Mouse (Mus musculus): ENCODE data around the gene Ppm1m.

Gene Ppm1m

DNA sequence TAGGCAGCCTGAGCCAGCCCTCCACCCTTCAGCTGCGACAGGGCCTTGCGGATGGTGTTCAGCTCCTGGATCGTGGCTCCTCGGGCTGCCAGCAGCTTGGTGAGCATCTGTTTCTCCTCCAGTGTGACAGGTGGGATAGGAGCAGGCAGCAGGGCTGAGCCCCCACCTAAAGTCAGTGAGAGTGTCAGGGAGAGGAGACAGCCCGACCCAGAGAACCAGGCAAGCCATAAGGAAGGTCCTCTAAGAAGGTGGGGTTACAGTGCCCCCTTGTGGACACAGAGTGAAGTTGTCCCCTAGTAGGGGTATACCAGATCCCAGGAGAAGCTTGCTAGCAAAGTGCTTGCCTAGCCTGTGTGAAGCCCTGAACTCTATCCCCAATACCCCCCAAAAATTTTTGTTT is 43.1 kb downstream of the Ppm1m start:
- peak; percentile 67 for DNase-seq

DNA sequence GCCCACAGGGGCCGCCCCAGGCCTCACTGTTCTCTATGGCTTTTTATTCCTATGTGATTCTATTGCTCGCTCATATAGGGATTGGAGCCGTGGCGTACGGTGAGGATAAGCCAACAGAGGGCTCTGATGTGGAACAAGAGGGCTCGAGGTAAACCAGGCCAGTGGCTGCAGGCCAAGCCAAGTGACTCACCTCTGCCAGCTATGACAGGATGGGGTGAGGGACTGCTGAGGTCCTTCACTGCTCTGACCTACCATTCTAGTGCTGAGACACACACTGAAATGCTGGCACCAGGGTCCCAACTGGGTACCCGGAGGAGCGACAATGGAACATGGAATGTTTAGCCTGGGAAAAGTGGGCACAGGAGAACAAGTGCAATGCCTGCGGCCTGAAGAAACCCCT is 45.4 kb downstream of the Ppm1m start:
- DNase-seq, result no peak

DNA sequence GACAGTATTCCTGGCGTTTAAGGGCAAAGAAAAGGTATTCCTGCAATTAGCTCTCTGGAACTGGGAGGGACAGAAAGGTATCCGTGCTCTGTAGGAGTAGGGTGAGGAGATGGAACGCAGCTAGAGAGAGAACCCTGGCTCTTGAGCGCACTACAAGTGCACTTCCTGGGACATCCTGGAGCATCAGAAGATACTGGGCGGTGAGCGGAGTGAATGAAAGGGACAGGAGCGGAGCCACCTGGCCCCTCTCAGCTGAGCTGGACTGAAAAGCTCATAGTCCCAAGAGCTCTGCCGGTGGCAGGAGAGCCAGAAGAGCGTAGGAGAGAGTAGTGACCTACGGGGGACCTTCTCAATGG is 50.2 kb downstream of the Ppm1m start:
- DNase-seq, result no peak

DNA sequence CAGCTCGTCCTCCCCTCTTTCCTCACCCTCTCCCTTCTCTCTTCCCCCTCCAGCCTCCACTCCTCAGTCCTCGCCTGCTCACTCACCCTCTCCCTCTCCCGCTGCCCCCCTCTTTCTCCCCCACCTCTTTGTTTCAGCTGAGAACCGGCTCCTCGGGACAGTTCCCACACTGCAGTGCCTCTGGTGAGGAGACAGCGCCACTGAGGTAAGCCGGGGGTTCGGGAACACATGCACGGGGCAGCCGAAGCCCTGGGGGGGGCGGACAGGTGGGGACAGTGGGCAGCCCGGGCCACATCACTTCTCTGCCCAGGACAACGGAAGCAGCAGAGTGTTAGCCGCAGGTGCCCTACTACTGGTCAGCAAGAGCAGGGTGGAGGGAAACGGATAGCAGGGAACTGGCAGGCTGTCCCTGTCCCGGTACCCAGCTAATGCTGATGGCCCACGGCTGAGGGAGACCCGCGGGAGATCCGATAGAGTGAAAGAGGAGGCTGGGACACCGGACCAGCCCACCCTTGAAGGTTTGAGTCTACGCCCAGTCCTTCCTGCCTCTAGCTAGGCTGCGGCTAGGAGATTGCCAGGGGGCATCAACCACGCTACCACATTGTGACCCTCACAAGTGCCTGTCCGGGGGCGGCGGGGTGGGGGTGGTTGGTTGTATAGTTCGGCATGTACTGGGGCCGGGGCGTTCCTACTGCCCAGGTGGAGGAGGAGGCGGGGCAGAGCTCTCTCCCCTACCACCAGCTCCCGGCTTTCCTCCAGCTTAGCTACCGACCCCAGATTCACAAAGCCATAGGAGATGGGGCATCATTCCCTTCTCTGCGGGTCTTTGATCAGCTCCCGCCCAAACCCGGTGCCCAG is 50.8 kb downstream of the Ppm1m start:
- no peak for DNase-seq

DNA sequence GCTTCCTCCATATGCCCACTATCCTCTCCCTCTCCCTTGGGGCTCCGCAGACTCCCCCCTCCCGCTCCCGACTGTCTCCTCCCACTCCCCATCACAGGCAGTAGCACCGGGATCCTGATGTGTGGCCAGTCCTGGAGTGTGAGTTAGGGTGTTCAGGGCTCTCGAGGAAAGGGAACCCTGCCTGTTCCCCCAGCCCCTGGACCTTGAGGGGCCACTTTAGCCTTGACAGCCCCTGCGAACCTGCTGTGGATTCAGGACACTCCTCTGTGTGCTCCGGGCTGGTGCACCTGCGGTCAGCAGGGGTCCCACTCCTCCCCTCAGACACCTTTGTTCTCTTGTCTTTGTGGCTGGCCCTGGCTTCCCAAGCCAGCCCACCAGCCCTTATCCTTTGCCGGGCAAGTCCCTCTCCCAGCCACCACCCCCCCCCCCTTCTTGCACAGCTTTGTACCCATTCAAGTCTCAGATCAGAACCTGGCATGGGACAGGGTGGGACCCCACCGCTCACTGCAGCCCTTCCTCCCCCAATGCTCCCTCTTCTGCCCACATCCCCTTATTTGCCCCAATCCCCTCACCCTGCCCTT is 51.6 kb downstream of the Ppm1m start:
- DNase-seq, result no peak

DNA sequence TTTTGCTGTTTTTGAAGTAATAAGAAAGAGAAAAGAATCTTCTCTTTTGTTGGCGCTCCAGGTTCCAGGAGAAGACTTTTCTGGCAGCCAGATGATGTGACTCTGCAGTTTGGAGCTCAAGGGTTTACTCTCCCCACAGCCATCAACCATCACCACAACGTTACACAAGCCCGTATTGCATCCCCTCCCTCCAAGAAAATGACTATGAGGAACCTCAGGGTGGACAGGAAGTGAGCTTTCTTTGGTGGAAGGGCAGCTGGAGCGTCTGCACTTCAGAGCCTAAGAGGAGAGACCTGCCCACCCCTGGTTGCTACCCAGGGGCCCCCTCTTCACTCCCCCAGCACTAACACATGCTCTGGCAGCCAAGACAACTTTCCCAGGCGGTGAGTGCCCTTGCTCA is 52.3 kb downstream of the Ppm1m start:
- no peak for DNase-seq

DNA sequence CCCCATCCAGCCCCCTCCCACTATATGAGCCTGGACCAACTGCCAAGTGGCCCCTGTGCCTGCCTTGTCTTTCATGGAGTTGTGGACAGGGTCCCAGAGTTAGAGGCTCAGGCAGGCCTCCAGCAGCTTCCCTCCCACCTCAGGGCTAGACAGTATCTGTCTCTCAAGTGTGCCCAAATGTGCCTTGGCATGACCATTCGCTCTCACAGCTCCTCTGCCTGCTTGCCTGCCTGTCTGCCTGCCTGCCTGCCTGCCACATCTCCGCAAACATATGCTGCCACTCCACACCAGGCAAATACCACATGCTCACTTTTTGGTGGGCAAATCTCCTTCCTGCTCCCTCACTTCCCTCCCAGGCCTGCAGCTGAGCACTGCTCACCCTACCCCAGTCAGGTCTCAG is 54.0 kb downstream of the Ppm1m start:
- DNase-seq, result no peak

Measured in thymus, postnatal 14 days (tissue).